Mouse (Mus musculus) adrenal gland, postnatal 25 days (tissue): ENCODE measurements around the gene Gfy. TPM values are rescaled to one million over a fixed set of nuclear protein-coding genes. Genes with fewer than 3 reads are reported as not detected.
A peak's percentile ranks its signal among the peaks of the same experiment; 100 is the strongest.
"Not testable (repeated sequence)": the region's sequence is repeated elsewhere in the genome, so short reads cannot be mapped to it uniquely, and the experiment has no call there.

Experiments
- DNase-seq: peaks from one replicate; pipeline ENCODE4 v3.0.0; 2021; ENCODE audit warnings: mixed read lengths
- total RNA-seq: library from RNA; stranded (reverse); gene quantifications from 2 replicates; pipeline ENCODE4 v1.2.3, GENCODE M21; 2021

Gene Gfy
- total RNA-seq, 1 experiment from 2014 or later = not detected

DNA sequence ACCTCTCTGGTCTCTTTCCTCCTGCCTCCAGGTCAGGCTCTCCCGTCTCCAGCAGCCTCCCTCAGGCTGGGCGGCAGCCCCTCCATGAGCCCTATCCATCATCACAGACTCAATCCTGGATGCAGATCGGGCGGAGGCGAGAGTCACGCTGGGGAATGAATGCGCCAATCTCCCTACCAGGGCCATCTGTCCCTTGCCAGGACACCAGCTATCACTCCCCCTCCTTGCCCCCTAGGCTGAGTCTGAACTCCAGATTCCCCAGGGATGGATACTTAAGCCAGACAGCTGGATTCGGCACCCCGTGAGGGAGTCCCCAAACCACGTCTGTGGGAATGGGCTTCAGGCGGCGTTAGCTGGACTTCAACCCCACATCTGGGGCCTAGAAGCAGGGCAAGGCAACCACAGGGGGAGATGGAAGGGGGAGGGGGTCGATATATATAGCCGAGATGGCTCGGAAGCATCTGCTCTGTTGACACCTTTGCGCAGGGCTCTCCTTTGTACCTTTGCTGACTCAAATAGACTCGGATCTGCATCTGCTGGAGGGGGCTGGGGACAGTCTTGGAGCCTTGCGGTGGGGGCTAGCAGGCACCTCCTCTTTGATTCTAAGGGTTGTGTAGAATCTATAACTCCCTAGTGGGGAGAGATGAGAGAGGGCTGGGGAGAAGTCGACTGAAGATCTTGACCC is 11.5 kb downstream of the Gfy start:
- DNase-seq = no peak

DNA sequence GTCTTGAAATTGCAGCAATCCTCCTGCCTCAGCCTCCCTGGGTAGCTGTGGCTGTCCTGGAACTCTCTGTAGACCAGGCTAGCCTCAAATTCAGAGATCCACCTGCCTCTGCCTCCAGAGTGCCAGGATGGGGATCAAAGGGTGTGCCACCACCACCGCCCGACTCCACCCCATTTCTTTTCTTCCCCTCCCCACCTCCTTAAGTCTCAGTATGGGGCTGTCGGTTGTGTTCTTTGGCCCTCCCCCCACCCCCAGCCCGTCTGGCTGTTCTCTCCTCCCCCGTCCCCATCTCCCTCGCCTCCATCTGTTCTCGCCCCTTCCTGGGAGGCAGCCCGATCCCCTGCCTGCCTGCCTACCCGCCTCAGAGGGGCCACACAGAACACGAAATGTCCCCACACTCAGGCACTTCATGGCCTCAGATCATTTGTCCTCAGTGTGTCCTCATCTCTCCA is 12.4 kb downstream of the Gfy start:
- DNase-seq = no peak

DNA sequence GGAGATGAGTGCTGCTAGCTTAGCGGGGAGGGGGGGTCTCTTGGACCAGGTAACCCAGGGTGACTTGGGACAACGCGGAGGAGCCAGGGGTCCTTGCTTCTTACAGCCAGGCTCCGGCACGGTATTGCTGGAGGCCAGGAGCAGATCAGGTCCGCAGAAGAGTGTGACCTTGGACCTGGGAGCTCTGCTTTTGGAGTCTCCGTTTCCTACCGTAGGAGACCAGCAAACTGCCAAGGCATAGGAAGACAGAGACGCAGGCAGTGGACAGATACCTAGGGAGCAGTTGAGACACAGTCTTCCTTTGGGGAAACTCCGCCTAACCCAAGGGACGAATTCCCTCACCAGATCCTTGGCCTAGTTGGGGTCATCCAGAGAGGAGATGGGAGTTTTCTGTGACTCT is 13.7 kb downstream of the Gfy start:
- DNase-seq = no peak

DNA sequence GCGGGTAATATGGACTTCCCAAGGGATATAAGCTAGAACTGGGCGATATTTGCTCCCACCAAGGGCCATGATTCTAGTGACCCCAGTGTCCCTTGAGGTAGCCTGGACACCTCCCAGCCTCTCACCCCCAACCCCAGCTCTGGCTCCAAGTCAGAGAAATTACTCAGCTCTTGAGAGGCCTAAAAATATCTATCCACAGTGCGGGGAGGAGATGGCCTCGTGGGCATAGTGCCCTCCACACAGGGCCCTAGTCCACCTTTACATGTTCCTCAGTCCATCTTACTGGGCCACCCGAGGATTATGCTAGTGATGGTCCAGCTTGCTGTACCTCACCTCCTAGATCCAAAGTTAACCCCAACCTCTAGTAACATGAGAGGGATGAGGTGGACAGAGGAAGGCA is 14.5 kb downstream of the Gfy start:
- no peak for DNase-seq

DNA sequence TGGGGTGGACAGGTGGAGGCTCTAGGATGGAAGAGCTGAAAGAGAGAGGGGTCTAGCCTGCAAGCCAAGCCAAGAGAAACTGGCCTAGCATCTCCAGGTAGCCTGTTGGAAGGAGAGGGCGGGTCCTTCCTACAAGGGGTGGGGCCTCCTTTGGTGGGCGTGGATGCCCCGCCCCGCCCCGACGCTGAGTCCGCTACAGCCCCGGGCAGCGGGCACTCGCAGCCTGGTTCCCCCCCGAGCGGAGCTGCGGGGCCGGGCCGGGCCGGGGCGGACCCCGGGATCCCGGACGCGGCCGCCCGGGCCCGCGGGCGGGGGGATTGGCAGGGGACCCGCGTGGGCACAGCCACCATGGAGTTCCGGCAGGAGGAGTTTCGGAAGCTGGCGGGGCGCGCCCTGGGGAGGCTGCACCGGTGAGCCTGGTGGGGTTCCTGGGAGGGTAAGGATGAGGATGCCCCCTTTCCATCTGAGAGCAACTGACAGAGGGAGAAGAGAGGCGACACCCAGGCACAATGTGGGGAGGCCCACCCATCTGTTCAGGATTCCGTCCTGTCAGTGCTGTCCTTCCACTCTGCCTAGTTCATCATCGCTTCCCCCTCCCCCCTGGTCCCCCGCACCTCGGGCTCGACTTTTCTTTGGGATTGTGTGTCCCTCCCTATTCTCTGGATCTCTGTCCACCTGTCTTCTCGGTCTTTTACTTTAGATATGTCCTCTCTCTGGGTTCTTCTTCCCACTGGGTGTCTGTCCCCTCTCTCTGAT is 15.5 kb downstream of the Gfy start, which contains the start of gene Slc17a7:
TSS of gene Slc17a7 (plus strand) at position 215 of the 756 bp plus-strand sequence.
- DNase-seq = peak; percentile 40

DNA sequence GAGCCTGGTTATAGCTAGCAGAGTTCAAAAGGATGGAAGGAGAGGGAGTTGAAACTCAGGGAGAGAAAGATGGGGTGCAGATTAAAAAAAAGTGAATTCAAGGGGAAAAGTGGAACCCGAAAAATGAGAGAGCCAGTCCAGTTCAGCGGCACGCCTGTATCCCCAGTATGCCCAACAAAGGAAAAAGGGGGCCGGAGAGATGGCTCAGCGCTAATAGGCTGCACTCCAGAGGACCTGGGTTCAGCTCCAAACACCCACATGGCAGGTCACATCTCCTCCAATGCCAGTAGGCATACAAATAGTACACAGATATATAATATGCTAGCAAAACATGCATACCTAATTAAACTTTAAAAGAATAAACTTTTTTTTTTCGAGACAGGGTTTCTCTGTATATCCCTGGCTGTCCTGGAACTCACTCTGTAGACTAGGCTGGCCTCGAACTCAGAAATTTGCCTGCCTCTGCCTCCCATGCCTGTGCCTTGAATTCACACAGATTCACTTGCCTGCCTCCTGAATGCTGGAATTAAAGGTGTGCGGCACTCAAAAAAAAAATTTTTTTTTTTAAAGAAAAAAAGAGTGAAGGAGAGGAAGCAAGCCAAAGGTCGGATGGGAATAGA is 16.3 kb downstream of the Gfy start:
- no peak for DNase-seq

DNA sequence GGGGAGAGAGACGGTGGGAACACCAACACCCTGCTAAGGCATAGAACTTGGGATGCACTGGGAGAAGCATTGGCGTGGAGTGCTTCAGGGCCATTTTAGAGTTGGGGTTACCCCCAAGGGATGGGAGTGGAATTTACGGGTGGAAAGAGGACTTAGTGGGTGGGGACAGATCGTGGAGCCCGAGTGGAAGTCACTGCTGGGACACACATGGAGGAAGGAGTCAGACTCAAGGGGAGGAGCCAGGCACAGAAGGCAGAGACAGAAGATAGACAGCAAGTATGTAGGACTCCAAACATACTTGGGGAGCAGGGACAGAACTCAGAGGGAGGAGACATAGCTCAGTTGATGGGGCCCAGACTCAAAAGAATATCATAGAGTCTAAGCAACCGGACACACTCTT is 16.8 kb downstream of the Gfy start:
- DNase-seq = no peak

DNA sequence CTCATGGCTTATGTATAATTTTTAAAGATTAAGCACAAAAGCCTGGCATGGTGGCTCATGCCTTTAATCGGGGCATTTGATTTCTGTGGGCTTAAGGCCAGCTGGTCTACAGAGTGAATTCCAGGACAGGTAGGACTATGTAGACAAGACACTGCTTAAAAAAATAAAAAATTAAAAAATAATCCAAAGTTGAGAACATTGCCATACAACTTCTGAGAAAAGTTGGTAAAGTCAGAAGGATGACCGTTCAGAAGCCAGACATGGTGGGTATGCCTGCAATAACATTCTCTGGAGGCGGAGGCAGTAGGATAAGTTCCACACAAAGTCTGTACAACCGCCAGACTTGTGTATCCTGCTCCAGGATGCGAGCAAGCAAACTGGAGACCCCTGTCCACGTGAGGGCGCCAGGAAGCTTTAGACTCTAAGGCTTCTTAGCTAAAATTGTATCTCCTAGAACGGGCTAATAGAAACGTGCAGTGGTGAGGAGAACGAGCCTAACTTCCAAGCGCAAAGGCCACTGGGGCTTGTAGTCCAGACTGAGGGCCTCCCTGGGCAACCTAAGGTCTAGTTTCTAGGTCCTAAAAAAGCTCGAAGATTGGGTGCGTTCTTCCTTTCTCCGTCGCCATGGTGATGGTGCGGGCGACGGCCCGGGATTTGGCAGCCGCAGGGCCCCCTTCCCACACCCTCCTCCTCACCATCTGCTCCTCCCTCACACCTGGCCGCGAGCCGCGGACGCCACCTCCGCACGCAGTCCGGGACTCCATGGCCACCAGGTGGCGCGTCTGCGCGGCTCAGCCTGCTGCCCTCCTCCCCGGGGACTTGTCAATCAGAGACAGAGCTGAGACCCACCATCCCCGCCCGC is 17.5 kb downstream of the Gfy start:
- DNase-seq = peak; percentile 90

DNA sequence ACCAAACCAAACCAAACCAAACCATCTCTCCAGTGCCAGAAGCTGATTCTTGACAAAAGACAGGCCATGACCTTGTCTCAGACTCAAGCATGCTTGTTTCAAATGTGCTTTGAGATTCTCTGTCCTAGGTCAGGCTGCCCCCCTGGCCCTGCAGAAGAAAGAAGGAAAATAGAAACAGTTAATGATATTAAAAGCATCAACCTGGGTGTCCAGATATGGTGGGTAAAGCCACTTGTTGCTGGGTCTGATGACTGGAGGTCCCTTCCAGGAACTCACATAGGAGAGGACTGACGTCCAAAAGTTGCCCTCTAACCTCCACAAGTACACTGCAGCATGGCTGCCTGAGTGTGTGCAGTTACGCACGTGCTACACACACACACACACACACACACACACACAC is 18.5 kb downstream of the Gfy start:
- DNase-seq = no peak

DNA sequence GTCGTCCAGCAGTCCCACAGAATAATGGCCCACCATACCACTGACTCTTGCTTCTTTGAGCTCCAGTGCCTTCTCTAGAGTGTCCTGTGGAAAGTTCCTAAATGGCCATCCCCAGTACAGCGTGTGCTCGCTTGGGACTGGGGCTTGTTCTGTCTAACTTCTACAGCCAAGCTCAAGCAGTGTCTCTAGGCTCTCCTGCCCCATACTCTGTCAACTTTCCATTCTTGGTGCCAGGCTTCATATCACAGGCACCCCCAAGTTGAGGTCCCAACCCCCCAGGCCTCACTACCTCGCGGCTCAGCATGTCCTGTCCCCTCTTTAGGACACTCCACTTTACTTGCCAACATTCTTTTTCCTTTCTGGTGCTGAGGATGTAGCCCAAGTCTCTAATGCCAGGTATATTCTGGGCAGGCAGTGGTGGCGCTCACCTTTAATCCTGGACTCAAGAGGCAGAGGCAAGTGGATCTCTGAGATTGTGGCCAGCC is 19.0 kb downstream of the Gfy start:
- DNase-seq = no peak

DNA sequence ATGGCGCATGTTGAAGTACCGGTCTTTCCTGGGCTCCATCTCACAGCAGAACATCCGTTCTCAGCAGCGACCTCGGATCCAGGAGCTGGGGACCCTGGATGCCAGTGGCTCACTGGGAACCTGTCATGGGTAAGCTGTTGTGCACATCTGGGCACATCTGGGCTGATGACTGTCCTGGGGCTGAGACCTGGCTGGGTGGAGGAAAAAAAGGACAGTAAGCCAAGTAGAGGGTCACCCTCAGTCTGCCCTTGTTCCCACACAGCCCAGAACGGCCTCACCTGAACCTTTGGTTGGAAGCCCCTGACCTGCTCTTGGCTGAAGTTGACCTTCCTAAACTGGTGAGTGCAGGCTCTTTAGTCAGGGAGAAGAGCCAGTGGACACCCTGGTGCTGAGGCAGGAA is 20.4 kb downstream of the Gfy start:
- no peak for DNase-seq

DNA sequence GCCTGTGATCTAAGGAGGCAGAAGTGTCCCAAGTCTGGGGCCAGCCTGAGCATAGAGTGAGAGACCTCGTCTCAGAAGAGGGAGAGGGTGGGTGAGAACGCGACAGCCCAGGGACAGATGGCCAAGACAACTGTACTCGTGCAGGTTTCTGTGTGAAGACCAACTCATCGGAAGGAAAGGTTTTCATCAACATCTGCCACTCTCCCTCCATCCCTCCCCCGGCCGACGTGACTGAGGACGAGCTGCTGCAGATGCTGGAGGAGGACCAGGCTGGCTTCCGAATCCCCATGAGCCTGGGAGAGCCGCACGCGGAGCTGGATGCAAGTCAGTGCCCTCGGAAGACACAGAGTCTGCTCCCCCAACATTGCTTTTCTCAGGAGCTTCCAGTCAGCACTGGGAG is 21.9 kb downstream of the Gfy start:
- DNase-seq = no peak

DNA sequence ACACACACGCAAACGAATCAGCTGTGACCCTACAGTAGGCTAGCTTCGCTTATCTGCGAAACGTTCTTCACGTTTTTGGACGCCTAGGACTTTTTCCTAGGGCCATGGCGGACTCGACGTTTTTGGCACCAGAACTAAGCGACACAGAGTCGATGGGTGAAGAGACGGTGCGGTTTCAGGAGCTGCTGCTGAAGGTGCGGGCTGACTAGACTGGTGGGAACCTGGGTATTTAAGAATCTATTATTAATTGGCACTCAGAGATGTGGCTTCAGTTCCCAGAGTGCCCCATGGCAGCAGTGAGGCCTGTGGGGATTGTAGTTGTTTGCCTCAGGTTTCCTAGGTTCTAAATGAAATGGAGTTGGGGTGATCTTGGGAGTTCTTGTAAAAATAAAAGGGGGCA is 23.2 kb downstream of the Gfy start:
- no peak for DNase-seq

DNA sequence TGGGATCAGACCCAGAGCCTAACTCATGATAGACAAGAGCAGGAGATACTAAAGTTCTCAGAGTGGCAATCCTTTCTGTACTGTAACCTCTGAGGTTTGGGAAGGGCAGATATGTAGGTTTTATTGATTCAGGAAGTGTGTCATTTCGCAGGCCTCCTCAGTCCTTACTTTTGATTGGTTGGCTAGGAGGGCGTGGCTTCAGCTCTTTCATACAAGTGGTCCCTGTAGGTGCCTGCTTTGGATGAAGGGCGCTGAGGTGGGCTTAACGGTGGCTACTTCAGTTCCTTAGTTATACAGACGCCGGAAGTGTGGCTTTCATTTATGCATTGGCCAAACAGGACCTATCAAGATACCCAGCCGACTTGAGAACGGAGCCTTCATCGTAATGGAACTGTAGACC is 23.8 kb downstream of the Gfy start:
- no peak for DNase-seq

DNA sequence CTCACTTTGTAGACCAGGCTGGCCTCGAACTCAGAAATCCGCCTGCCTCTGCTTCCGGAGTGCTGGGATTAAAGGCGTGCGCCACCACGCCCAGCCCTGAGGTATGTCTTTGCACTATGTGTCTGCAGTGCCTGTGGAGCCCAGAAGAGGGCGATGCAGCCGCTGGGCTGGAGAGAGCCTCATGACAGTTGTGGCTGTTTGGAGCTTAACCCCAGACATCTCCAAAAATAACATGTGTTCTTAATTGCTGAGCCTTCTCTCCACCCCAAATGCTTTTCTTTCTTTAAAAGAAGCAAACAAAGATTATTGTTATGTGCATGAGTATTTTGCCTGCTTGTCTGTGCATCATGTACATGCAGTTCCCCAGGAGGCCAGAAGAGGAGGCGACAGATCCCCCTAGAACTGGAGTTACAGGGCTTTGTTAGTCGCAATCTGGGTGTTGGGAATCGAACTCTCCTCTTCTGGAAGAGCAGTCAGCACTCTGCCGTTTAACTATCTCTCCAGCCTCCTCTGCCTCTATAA is 24.3 kb downstream of the Gfy start:
- DNase-seq = peak; percentile 44

DNA sequence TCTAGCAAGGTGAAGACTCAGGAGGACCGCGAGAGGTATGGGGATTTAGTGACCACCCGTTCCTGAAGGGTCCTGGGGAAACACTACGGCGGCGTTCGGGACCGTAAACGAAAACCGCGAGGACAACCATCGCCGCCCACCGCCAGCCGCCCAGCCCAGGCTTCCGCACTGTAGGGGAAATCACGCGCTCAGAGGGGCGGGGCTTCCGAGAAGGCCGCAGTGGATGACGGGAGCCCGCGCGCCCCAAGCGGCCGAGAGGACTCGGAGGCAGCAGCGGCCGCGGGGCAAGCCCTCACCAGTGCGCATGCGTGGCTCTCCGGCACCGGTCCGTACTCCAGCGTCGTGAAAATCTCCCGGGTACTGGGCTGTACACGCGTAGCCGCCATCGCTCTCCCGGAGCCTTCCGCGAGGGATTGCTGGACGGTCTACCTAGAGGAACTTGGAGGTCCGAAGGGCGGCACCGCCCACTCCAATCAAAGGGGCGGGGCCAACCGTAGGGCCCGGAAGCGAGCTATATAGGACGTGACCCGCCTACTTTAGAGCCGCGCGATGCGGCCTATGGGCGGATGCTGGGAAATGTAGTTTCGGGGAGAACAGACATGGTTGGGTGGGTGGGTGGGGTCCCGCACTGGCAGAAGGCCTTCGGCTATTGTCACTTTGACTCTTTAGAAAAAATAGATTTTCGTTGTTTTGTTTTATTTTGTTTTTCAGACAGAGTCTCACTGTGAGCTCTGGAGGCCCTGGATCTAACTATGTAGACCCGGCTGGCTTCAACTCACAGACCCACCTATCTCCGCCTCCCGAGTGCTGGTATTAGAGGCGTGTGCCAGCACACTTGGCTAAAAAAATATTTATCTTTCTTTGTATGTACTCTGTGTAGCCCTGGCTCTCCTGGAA is 25.0 kb downstream of the Gfy start, which contains the start of the genes Pih1d1 and Aldh16a1:
TSS of gene Pih1d1 (plus strand) at position 208 of the 897 bp plus-strand sequence.
TSS of gene Aldh16a1 (minus strand) at position 489 of the 897 bp plus-strand sequence.
- peak; percentile 96 for DNase-seq

DNA sequence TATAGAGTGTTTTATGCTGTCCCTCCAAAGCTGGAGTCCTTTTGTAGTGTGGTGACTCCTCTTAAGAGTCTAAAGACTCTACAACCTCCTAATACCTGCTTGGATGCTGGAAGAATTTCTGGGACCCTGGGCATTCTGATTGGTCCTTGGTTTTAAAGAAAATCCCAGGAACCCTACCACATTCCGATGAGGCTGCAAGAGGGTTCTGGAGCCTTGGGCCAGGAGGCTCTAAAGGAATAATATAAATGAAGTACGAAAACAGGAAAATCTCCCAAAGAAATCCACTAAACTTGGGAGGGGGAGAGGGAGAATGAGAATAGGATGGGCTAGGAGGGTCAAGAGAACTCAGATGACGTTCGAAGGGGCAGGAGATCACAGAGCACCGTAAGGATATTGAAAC is 25.8 kb downstream of the Gfy start:
- DNase-seq = no peak

DNA sequence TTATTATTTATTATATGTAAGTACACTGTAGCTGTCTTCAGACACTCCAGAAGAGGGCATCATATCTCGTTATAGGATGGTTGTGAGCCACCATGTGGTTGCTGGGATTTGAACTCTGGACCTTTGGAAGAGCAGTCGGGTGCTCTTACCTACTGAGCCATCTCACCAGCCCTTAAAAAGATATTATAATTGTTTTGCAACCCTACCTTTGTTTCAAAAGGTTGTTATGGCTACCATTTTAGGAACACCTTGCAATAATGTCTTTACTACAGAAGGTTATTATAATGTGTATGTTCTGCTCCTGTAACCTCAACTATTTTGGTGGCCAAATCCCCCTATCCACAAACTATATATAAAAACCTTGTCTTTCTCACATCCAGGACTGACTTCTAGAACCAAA is 26.3 kb downstream of the Gfy start:
- DNase-seq = not testable (repeated sequence)

DNA sequence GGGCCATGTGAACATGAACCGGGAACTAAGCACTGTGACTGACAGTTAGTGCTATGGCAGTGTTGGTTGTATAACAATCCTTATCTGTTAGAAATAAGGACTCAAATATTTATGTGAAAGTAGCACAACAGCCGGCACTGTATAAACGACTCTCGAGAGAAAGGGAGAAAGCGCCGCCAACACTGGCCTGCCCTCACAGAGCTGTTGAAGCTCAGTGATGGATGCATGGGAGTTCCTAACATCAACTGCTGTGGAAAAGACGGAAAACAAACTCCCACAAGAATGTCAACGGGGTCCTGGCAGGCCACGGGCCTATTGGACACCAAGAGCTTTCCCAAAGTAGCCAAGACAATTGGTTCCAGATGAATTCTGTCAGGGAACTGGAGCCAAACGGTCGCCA is 28.1 kb downstream of the Gfy start:
- DNase-seq = no peak

DNA sequence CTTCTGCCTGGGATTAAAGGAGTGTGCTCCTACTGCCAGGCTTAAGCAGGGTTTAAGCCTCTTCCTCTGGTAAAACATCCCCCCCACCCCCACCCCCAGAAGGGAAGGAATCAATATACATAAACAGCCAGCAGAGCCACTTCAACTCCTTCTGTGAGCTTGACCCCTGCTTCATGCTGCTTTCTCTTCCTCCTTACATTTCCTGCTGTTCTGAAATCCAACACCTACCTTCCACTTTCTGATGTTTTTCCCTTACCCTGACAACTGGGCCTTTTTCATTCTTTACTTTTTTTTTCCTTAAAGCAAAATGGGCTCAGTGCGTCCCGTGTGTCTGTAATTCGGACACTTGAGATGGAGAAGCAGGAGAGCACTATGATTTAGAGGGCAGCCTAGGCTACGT is 29.0 kb downstream of the Gfy start:
- no peak for DNase-seq

DNA sequence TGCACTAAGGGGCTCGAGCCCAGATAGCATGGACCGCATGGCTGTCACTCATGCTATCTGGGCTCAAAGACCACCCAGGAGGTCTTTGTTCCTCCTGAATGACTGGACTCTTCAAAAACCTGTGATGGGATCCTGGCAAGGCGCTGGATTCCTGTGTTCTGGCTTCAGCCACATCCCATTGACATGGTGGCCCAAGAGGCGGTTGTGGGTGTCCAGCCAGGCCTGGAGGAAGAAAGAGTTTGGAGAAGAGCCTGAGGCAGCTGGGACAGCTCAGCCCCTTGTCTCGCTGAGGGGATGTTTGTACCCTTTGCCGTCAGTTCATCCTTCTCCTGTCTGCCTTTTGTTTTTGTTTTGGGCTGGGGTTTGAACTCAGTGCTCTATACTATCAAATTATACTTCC is 29.8 kb downstream of the Gfy start:
- no peak for DNase-seq
